In genomic region chr3:41083790-41084112, GRCm38 (mm10) we compare ENCODE assay signal across 8 mouse cellular contexts. TPM values are rescaled to one million over a fixed set of nuclear protein-coding genes. Genes with fewer than 3 reads are reported as not detected.
A peak's percentile ranks its signal among the peaks of the same experiment; 100 is the strongest.
DNase-seq lines count a peak whose midpoint lies in the region; ATAC-seq and TF ChIP-seq lines count a peak whose summit lies in the region.

No protein-coding gene starts in this region.

- peak overlapping the region; percentile 76 for H3K4me2 ChIP-seq in hindbrain, embryonic 12.5 days (replicated peaks)

- no peaks in the 10 kb centered on the region for H3K4me1 ChIP-seq in kidney, adult 2 months (ENCODE audit: control insufficient read depth, insufficient read depth, low read length)
- H3K4me1 ChIP-seq in hindbrain, embryonic 12.5 days, result peaks cover 18% of the 10 kb centered on the region
- peaks cover 40% of the 10 kb centered on the region for H3K4me1 ChIP-seq in midbrain, embryonic 10.5 days

- H3K36me3 ChIP-seq in kidney, adult 2 months (ENCODE audit: control insufficient read depth, insufficient read depth, low read length), result no peaks in the 10 kb centered on the region
- H3K36me3 ChIP-seq in hindbrain, embryonic 12.5 days, result no peaks in the 10 kb centered on the region
- H3K36me3 ChIP-seq in midbrain, embryonic 10.5 days, result 0 out of 2 replicates have a peak, but pooled peaks cover 2% of the 10 kb centered on the region

- peak overlapping the region; percentile 72 for H3K27ac ChIP-seq in kidney, adult 2 months (ENCODE audit: insufficient read depth, low read depth, low read length)
- H3K27ac ChIP-seq in hindbrain, embryonic 12.5 days, result peak overlapping the region; percentile 91
- H3K27ac ChIP-seq in midbrain, embryonic 10.5 days (replicated peaks), result peak overlapping the region; percentile 96

- H3K27me3 ChIP-seq in kidney, adult 2 months (replicated peaks; ENCODE audit: control insufficient read depth, insufficient read depth, low read length), result no peaks in the 10 kb centered on the region
- H3K27me3 ChIP-seq in hindbrain, embryonic 12.5 days, result no peaks in the 10 kb centered on the region
- H3K27me3 ChIP-seq in midbrain, embryonic 10.5 days (ENCODE audit: low read depth, poor library complexity, severe bottlenecking), result no peaks in the 10 kb centered on the region

- DNase-seq in kidney, adult 2 months, result no peak
- DNase-seq in kidney, postnatal 25 days, result no peak
- no peak for DNase-seq in midbrain, embryonic 10.5 days (ENCODE audit: low spot score)
- no peak for DNase-seq in frontal cortex, postnatal 14 days (ENCODE audit: low spot score in 2 of 2)
- no peak for DNase-seq in urinary bladder, adult 2 months (ENCODE audit: low spot score)
- DNase-seq in right cerebral cortex, postnatal 10 days (ENCODE audit: low spot score in 2 of 2), result no peak

- TF ChIP-seq CTCF in kidney, adult 2 months (conservative IDR thresholded peaks at IDR 0.05; ENCODE audit: insufficient read depth, insufficient read length, low read depth, low read length), result no peak

- peak overlapping the region; percentile 77 for H3K9ac ChIP-seq in hindbrain, embryonic 12.5 days

- H3K4me3 ChIP-seq in kidney, adult 2 months (ENCODE audit: insufficient read depth, low read depth, low read length), result peak overlapping the region; percentile 70
- peak overlapping the region; percentile 86 for H3K4me3 ChIP-seq in hindbrain, embryonic 12.5 days
- peak overlapping the region; percentile 92 for H3K4me3 ChIP-seq in midbrain, embryonic 10.5 days

- ATAC-seq in activated CD4-positive, CD25-positive, alpha-beta regulatory T cell, adult 4 months, result peak; percentile 4
- peak; percentile 44 for ATAC-seq in hindbrain, embryonic 12.5 days (ENCODE audit: low FRiP score)

- WGBS in kidney, adult 2 months, result 0% methylated on average over 6 of the region's 6 CpGs
- WGBS in hindbrain, embryonic 12.5 days, result 5% methylated on average over 6 of the region's 6 CpGs
- 6% methylated on average over 6 of the region's 6 CpGs for WGBS in midbrain, embryonic 10.5 days

- H3K9me3 ChIP-seq in hindbrain, embryonic 12.5 days (replicated peaks), result no peaks in the 10 kb centered on the region
- H3K9me3 ChIP-seq in midbrain, embryonic 10.5 days (replicated peaks), result no peaks in the 10 kb centered on the region

- TF ChIP-seq POLR2A in kidney, adult 2 months (IDR thresholded peaks at IDR 0.05; ENCODE audit: low read depth, low read length), result no peak

RNA-seq across cellular contexts. Expression of gene Pgrmc2, which starts 0.9 kb away (rescaled TPM):
- polyA plus RNA-seq in kidney, adult 2 months (2012; rRNA removed), result 19.4 and 21.5 TPM in 2 replicates
- polyA plus RNA-seq in activated CD4-positive, CD25-positive, alpha-beta regulatory T cell, adult 4 months (2017; shearing (Covaris generic)), result 1 to 10 TPM; 3.1 to 5.0 TPM
- polyA plus RNA-seq in hindbrain, embryonic 12.5 days (2016; fragmentation: Nextera tagmentation; extraction: Ambion mirVana), result 43.7 and 46.1 TPM in 2 replicates
- 31.2 and 34.3 TPM in 2 replicates for polyA plus RNA-seq in midbrain, embryonic 10.5 days (2016; fragmentation: Nextera tagmentation; extraction: Ambion mirVana)
- polyA plus RNA-seq in urinary bladder, adult 2 months (2012; rRNA removed), result 31.8 and 38.2 TPM in 2 replicates
